Mouse (Mus musculus) kidney, embryonic 14.5 days (tissue): ENCODE data around the gene Art5. TPM values are rescaled to one million over a fixed set of nuclear protein-coding genes. Genes with fewer than 3 reads are reported as not detected.
A peak's percentile ranks its signal among the peaks of the same experiment; 100 is the strongest.

ENCODE experiments used
- ATAC-seq: fragments of 200-750 bp; cut with Nextera tagmentation; 2 replicates; pipeline ENCODE4 v1.8.0; 2017; ENCODE audit warnings: moderate number of reproducible peaks, mild to moderate bottlenecking, moderate TSS enrichment, moderate library complexity; ENCODE audit not compliant: low FRiP score, low TSS enrichment
- H3K27ac ChIP-seq: fragments of 300-500 bp; sonication (generic); 2 replicates; pipeline ENCODE4 v1.5.1; 2014; ENCODE audit warnings: low read depth, mild to moderate bottlenecking, low read length, moderate library complexity, mixed read lengths
- H3K27me3 ChIP-seq: fragments of 300-500 bp; sonication (generic); 2 replicates; pipeline ENCODE4 v1.6.1; 2014; ENCODE audit warnings: mild to moderate bottlenecking, low read length; ENCODE audit not compliant: control insufficient read depth, insufficient read depth
- H3K36me3 ChIP-seq: fragments of 300-500 bp; sonication (generic); 2 replicates; pipeline ENCODE4 v1.6.1; 2014; ENCODE audit warnings: low read length, mixed read lengths; ENCODE audit not compliant: control insufficient read depth, insufficient read depth
- H3K4me1 ChIP-seq: fragments of 300-500 bp; sonication (generic); 2 replicates; pipeline ENCODE4 v1.6.1; 2014; ENCODE audit warnings: low read length, mixed read lengths; ENCODE audit not compliant: control insufficient read depth, insufficient read depth
- H3K4me2 ChIP-seq: fragments of 300-500 bp; sonication (generic); replicated peaks from 2 replicates; pipeline ENCODE4 v1.6.1; 2014; ENCODE audit warnings: low read depth, mild to moderate bottlenecking, low read length
- H3K4me3 ChIP-seq: fragments of 300-500 bp; sonication (generic); 2 replicates; pipeline ENCODE4 v1.5.1; 2014; ENCODE audit warnings: mild to moderate bottlenecking, low read length
- H3K9ac ChIP-seq: fragments of 300-500 bp; sonication (generic); 2 replicates; pipeline ENCODE4 v1.6.1; 2014; ENCODE audit warnings: low read depth, mild to moderate bottlenecking, low read length, moderate library complexity
- H3K9me3 ChIP-seq: fragments of 300-500 bp; sonication (generic); 2 replicates; pipeline ENCODE4 v1.6.1; 2016; ENCODE audit warnings: low read length; ENCODE audit not compliant: control insufficient read depth
- WGBS: fragments of 180-500 bp; shearing (Covaris S2); extraction: QIAGEN DNeasy Blood & Tissue Kit; methylation state at CpG from one replicate; pipeline ENCODE4 v1.1.7; 2014; 5-methylcytosine and 5-hydroxymethylcytosine counted together
- polyA plus RNA-seq: library from polyadenylated mRNA; unstranded; fragments of >200 nt; fragmentation: Nextera tagmentation; extraction: Ambion mirVana; gene quantifications from 2 replicates; pipeline ENCODE4 v1.2.1, GENCODE M21; 2014

Gene Art5
- polyA plus RNA-seq, 1 experiment from 2014 or later, result 2.1 TPM

DNA sequence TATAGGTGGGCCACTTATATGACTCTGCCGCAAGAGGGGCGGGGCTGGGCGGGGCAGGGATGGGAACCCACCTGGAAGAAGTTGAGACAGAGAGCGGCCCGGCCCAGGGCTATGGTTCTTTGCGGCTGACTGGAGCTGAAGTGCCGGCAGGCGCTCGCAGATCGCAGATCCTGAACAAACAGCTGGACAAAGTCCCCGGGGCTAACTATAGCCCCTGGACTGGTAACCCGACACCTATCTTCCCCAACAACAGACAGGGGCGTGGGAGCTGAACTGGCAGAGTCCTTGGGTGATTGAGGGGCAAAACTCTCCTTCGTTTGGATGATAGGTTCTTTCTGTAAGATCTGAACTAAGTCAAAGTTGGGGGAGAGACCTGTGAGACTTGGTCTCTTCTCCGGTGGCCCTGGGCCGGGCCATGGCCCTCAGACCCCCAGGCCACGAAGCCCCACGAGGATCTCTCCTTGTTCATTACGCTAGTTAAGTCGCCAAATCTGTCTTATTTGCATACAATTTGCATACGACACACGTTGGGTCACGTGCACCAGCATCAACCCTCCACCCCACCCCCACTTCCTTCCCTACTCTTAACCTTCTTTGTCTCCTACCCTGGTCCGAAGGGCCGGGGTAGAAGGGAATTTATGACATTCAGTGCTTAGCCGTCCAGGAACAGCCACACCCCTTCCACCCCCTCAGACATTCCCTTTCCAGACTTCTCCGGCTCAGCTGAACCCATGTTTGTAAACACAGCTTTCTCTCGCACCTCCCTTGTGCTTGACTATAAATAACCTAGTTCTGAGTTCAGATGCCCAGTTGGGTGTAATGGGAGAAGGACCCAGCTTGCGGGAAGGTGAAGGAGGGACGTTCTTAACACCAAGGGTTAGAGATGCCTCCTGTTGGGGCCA, 9.3 kb downstream of the Art5 start:
- WGBS, result 2% methylated on average over 30 of the region's 30 CpGs
- peaks cover 9% of the 10 kb centered on the region for H3K4me1 ChIP-seq
- no peak overlapping the region; the same call in 1 of the 2 replicates for H3K27ac ChIP-seq
- H3K36me3 ChIP-seq, result no peaks in the 10 kb centered on the region
- H3K4me2 ChIP-seq, result peak overlapping the region; percentile 53
- peak overlapping the region; percentile 22 for H3K4me3 ChIP-seq
- H3K9me3 ChIP-seq, result no peaks in the 10 kb centered on the region
- no peaks in the 10 kb centered on the region for H3K27me3 ChIP-seq
- peak; percentile 80 for ATAC-seq
- no peak overlapping the region for H3K9ac ChIP-seq

DNA sequence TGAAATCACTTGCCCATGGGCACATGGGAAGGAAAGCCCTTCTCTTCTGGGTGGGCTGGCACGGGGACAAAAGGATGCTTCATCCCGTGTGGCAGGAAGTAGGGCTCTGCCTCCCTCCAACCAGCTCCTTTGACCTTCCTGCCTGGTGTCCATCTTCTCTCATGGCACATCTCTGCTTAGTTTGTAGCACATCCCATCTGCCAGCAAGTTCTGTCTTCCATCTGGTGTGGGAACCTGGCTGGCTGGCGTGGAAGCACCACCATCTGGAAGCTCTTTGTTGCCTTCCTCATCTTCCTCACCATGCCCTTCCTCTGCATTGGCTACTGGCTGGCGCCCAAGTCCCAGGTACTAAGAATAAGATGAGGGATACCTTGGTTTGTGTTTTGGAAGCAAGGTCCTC, 22.0 kb downstream of the Art5 start:
- Histone ChIP-seq H3K4me2 (no peak overlapping the region), H3K27ac (no peak overlapping the region), H3K27me3 (no peaks in the 10 kb centered on the region), H3K4me1 (no peaks in the 10 kb centered on the region), H3K4me3 (no peak overlapping the region), H3K36me3 (peaks cover 21% of the 10 kb centered on the region), H3K9me3 (no peaks in the 10 kb centered on the region), H3K9ac (no peak overlapping the region)
- no peak for ATAC-seq
- 80% methylated on average over 4 of the region's 4 CpGs for WGBS

DNA sequence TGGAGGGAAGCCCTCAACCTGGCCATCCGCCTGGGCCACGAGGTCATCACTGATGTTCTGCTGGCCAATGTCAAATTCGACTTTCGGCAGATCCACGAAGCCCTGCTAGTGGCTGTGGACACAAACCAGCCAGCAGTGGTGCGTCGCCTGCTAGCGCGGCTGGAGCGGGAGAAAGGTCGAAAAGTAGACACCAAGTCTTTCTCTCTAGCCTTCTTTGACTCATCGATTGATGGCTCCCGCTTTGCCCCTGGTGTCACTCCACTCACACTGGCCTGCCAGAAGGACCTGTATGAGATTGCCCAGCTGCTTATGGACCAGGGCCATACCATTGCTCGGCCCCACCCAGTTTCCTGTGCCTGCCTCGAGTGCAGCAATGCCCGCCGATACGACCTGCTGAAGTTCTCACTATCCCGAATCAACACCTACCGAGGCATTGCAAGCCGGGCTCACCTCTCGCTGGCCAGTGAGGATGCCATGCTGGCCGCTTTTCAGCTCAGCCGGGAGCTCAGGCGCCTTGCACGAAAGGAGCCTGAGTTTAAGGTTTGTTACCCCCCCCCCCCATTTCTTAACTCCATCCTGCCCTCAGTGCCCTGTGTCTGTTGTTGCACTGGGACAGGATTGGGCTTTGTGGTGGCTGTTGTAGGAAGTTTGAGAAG, 25.1 kb downstream of the Art5 start:
- 87% methylated on average over 26 of the region's 26 CpGs for WGBS
- Histone ChIP-seq H3K4me1 (no peaks in the 10 kb centered on the region), H3K4me3 (no peak overlapping the region), H3K36me3 (peaks cover 53% of the 10 kb centered on the region), H3K27ac (no peak overlapping the region), H3K9ac (no peak overlapping the region), H3K27me3 (no peaks in the 10 kb centered on the region), H3K4me2 (no peak overlapping the region), H3K9me3 (no peaks in the 10 kb centered on the region)
- no peak for ATAC-seq

DNA sequence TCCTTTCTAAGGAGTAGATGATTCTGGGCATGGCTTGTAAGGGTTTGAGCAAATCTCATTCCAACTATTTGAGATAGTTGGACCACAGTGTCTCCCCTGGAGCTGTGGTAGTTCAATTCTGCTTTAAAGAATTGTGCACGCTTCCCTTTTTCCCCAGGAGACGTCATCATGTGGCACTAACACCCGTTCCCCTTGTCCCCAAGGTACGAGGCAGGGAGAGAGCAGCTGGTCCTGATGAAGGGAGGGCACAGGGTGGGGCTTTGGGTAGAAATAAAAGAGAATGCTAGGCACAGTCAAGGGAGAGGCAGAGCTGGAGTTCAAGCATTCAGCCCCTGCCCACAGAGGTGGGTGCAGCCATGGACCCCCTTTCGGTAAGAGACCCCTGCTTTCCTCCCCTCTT, 26.5 kb downstream of the Art5 start, which contains the start of gene Trpc2:
TSS of gene Trpc2 (plus strand) at position 301 of the 400 bp plus-strand sequence.
- no peaks in the 10 kb centered on the region for H3K9me3 ChIP-seq
- no peak for ATAC-seq
- peaks cover 59% of the 10 kb centered on the region for H3K36me3 ChIP-seq
- no peak within 1 kb of the TSS for H3K27ac ChIP-seq
- H3K4me3 ChIP-seq, result no peak within 1 kb of the TSS
- no peaks in the 10 kb centered on the region for H3K27me3 ChIP-seq
- no peak within 1 kb of the TSS for H3K4me2 ChIP-seq
- H3K4me1 ChIP-seq, result no peaks in the 10 kb centered on the region
- H3K9ac ChIP-seq, result no peak within 1 kb of the TSS
- WGBS, result 90% methylated on average over 5 of the region's 5 CpGs

DNA sequence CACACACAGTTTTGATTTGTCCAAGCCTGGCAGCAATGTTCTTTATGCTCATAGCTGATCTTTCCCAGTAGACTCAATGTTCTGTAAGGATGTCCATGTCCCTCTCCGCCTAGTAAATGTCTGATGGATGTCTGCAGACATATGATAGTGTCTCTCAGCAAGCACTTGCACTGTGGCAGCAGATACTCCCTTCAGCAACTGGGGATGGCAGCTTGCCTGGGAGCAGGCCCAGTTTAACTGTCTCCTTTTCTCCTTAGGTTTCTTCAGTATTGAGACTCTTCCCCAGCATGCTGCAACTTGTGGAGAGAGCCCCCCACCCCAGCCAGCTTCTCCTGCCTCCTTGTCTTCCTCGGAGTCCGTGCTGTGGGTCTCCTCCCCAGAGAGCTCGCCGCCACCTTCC, 27.5 kb downstream of the Art5 start:
- ATAC-seq, result no peak
- H3K9ac ChIP-seq, result no peak overlapping the region
- no peaks in the 10 kb centered on the region for H3K27me3 ChIP-seq
- peaks cover 69% of the 10 kb centered on the region for H3K36me3 ChIP-seq
- no peaks in the 10 kb centered on the region for H3K9me3 ChIP-seq
- no peaks in the 10 kb centered on the region for H3K4me1 ChIP-seq
- 92% methylated on average over 5 of the region's 5 CpGs for WGBS
- H3K4me3 ChIP-seq, result no peak overlapping the region
- no peak overlapping the region for H3K4me2 ChIP-seq
- H3K27ac ChIP-seq, result no peak overlapping the region

DNA sequence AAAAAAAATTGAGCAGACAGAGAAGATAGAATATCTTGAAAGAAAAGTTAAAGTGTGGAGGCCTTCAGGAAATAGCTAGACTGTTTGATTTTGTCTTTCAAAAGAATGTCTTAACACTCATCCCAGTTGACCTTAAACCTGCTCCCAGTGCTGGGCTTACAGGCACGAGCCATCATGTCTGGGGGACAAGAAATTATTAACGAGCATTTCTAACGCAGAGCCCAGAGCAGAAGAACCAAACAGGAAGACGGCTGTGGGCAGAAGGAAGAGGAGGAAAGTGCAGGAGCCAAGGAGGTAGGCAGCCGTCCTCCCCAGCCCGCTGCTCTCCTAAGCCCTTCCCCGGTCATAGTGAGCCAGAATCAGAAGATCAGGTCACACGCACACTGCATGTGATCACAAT, 29.0 kb downstream of the Art5 start:
- no peaks in the 10 kb centered on the region for H3K9me3 ChIP-seq
- H3K4me2 ChIP-seq, result no peak overlapping the region
- H3K9ac ChIP-seq, result no peak overlapping the region
- ATAC-seq, result no peak
- H3K27ac ChIP-seq, result no peak overlapping the region
- 88% methylated on average over 8 of the region's 8 CpGs for WGBS
- no peak overlapping the region for H3K4me3 ChIP-seq
- no peaks in the 10 kb centered on the region for H3K27me3 ChIP-seq
- peaks cover 78% of the 10 kb centered on the region for H3K36me3 ChIP-seq
- H3K4me1 ChIP-seq, result no peaks in the 10 kb centered on the region

DNA sequence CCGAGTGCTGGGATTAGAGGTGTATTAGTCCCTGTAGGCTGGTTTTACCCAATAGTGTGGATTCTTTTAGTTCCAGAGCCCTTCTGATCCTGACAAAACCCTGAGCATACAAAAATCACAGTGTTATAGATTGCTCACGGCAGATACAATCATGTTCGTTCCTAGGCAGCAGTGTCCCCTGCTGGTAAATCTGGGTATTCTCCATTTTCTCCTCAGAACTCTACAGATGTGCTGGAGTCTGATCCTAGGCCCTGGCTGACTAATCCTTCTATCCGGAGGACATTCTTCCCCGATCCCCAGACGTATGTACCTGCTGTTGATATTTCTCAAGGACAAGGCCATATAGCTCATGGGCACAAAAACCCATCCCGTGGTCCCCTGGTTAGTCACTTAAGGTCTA, 30.8 kb downstream of the Art5 start:
- 75% methylated on average over 7 of the region's 7 CpGs for WGBS
- Histone ChIP-seq H3K36me3 (peaks cover 84% of the 10 kb centered on the region), H3K9ac (no peak overlapping the region), H3K4me2 (no peak overlapping the region), H3K4me3 (no peak overlapping the region), H3K4me1 (no peaks in the 10 kb centered on the region), H3K27ac (no peak overlapping the region), H3K9me3 (no peaks in the 10 kb centered on the region), H3K27me3 (no peaks in the 10 kb centered on the region)
- no peak for ATAC-seq

DNA sequence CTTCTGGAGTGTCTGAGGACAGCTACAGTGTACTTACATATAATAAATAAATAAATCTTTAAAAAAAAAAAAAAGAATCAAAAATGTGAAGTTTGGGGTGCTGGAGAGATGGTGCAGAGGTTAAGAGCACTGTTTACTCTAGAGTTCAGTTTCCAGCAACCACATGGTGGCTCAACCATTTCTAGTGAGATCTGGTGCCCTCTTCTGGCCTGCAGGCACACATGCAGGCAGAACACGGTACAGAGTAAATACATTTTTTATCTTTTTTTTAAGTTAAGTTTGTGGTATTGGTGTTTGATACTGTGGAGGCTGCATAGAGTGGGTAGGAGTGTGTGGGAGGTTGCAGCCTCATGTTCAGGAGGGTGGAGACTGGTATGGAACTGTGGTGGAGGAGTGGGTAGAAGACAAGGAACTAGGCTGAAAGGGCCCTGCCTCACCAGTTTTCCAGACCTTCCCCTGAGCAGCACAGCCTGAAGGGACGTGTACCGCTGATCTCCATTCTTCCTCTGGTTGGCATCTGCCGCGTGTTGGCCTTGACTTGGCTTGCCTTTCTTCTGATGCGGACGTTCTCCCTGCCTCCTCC, 32.5 kb downstream of the Art5 start:
- no peak overlapping the region for H3K9ac ChIP-seq
- no peaks in the 10 kb centered on the region for H3K27me3 ChIP-seq
- H3K27ac ChIP-seq, result no peak overlapping the region
- 84% methylated on average over 7 of the region's 7 CpGs for WGBS
- no peak overlapping the region for H3K4me2 ChIP-seq
- no peaks in the 10 kb centered on the region for H3K4me1 ChIP-seq
- peaks cover 84% of the 10 kb centered on the region for H3K36me3 ChIP-seq
- 0 out of 2 replicates have a peak, but pooled peaks have one; percentile 28 for ATAC-seq
- H3K9me3 ChIP-seq, result no peaks in the 10 kb centered on the region
- H3K4me3 ChIP-seq, result no peak overlapping the region
